Mouse (Mus musculus): ENCODE data around the gene Arf4. TPM values are rescaled to one million over a fixed set of nuclear protein-coding genes. Genes with fewer than 3 reads are reported as not detected.
"Not testable (repeated sequence)": the region's sequence is repeated elsewhere in the genome, so short reads cannot be mapped to it uniquely, and the experiment has no call there.

The Arf4 gene
- polyA plus RNA-seq, 1 experiment from 2014 or later: 501 TPM

DNA sequence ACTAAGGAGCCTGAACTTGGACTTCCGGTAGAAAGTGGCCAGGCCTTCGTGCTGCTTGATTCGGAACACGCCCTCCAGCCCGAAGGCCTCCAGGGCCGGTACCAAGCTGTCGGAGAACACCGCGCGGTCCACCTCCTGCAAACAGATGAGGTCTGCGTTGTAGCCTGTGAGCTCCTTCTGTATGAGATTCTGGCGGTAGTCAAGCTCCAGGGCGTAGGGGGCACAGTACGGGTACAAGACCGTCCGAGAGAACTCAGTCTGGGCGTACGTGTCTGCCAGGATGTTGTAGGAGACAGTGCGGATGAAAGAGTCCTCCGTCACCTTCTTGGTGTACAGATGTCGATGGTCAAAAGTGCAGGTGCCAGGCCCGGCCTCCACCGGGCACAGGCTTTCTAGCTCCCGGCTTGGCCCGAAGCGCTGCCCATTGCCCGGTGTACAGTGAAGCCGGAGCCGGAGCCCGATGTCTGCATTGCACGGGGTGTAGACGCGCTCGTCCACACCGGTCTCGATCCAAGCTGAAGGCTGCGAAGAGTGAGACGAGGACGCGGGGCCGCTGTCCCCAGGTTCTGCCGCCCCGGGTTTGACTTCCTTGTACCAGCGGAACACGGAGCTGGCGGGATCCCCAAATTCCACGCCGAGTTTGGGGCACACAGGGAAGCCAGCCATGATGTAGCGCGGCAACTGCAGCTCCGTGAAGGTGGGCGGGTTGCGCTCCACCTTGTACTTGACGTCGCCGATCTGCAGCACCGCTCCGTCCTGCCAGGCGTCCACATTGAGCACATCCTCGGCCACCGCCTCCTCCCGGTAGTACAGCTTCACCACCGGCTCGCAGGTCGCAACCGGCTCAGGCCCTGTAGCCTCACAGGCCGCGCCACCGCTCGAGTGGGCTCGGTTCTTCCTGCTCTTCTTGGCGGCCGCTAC is 30.8 kb downstream of the Arf4 start:
- Histone ChIP-seq H3K27ac (replicated peaks) (peak overlapping the region; percentile 96), H3K27me3 (replicated peaks; ENCODE audit: low read depth, poor library complexity, severe bottlenecking) (no peaks in the 10 kb centered on the region), H3K9me3 (no peaks in the 10 kb centered on the region), H3K36me3 (replicated peaks) (peaks cover 29% of the 10 kb centered on the region), H3K4me3 (peak overlapping the region; percentile 98), H3K4me1 (peaks cover 30% of the 10 kb centered on the region)
- WGBS: 1% methylated on average over 73 of the region's 73 CpGs
- peak; percentile 61 for DNase-seq (ENCODE audit: low spot score)

DNA sequence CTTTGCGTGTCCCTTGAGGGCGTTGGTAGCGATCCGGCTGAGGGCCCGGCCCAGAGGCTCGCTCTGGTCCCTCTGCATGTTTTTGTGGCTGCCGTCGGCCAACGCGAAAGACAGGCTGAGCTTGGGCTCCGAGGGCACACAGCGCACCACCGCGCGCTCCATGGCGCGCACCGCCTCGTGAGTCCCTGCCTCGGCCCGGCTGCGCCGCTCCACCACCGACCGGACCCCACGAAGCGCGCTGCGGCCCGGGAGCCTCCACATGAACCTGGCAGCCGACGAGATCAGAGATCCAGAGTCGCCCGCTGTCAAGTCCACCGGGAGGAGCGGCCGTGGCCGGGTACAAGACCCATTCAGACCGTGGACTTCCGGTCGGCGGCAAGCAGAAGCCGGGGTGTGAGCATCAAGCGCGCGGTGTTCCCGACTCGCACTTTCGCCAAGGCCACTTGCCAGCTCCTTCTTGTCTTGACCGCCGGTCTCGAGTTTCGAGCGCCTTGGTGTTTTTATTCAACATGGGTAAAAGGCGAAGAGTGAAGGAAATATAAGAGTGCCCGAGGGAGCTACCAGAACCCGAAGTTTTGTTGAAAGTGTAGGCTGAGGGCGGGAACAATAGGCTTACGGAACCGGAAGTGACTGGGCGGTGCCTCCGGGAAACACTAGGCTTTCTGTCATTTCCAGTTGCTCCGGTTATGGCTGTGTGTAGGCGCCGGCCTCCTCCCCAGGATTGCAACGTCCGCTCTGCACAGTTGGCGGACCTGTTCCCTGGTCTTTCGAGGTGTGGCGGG is 31.6 kb downstream of the Arf4 start, which contains the start of gene Pde12:
Gene Pde12, minus strand, starts transcription at position 592 of the 782 bp plus-strand sequence.
- Histone ChIP-seq H3K27ac (replicated peaks) (peak within 1 kb of the TSS; percentile 96), H3K27me3 (replicated peaks; ENCODE audit: low read depth, poor library complexity, severe bottlenecking) (no peaks in the 10 kb centered on the region), H3K36me3 (replicated peaks) (peaks cover 21% of the 10 kb centered on the region), H3K4me3 (peak within 1 kb of the TSS; percentile 98), H3K4me1 (peaks cover 30% of the 10 kb centered on the region), H3K9me3 (no peaks in the 10 kb centered on the region)
- DNase-seq (ENCODE audit: low spot score): peak; percentile 88
- WGBS: under 1% methylated on average over 70 of the region's 70 CpGs

DNA sequence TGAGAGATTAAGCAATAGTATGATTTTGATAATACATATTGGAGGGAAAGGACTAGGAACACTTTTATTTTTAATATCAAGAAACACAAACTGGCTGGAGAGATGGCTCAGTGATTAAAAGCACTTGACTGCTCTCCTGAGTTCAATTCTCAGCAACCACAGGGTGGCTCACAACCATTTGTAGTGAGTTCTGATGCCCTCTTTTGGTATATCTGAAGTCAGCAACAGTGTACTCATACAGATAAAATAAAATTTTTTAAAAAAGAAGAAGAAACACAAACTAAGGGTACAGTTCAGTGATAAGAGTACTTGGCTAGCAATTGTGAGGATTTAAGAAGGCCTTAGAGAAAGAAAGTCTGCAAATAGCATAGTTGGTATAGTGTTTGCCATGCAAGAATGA is 33.1 kb downstream of the Arf4 start:
- H3K9me3 ChIP-seq: no peaks in the 10 kb centered on the region
- DNase-seq (ENCODE audit: low spot score): no peak
- H3K36me3 ChIP-seq (replicated peaks): peaks cover 6% of the 10 kb centered on the region
- no peaks in the 10 kb centered on the region for H3K27me3 ChIP-seq (replicated peaks; ENCODE audit: low read depth, poor library complexity, severe bottlenecking)
- no peak overlapping the region for H3K27ac ChIP-seq (replicated peaks)
- peak overlapping the region; percentile 98 for H3K4me3 ChIP-seq
- H3K4me1 ChIP-seq: peaks cover 30% of the 10 kb centered on the region

DNA sequence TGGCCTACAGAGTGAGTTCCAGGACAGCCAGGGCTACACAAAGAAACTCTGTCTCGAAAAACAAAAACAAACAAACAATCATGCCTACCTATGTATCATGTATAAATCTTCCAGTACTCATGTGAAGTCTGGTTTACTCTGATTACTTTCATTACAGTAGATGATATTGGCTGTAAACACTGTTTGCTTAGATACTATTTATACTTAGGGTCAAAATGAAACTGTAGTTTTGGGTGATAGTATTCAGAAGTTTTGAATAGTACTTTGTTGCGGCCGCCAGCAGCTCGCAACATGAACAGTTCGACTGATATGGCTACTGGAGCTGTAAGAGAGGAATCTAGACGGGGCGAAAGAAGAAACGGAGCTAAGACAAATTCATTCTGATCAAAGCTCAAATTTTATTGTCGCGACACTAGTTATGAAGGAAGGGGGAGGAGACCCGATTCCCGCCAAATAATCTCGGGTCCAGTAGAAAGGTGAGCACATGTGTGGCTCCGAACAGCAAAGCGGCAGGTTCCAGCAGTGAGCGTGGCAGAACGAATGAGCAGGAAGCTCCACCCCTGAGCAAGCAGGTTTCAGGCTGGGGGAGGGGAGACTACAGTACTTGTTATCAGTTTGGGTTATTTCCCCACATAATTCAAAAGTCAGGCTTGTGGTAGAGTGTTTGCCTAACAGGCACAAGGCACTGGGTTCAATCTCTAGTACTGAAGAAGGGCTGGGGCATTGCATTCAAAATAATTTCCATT is 34.2 kb downstream of the Arf4 start:
- not testable (repeated sequence) for H3K27ac ChIP-seq (replicated peaks); H3K36me3 ChIP-seq (replicated peaks); H3K27me3 ChIP-seq (replicated peaks; ENCODE audit: low read depth, poor library complexity, severe bottlenecking); DNase-seq (ENCODE audit: low spot score); H3K9me3 ChIP-seq; H3K4me3 ChIP-seq
- H3K4me1 ChIP-seq: peaks cover 20% of the 10 kb centered on the region
- 69% methylated on average over 17 of the region's 17 CpGs for WGBS

DNA sequence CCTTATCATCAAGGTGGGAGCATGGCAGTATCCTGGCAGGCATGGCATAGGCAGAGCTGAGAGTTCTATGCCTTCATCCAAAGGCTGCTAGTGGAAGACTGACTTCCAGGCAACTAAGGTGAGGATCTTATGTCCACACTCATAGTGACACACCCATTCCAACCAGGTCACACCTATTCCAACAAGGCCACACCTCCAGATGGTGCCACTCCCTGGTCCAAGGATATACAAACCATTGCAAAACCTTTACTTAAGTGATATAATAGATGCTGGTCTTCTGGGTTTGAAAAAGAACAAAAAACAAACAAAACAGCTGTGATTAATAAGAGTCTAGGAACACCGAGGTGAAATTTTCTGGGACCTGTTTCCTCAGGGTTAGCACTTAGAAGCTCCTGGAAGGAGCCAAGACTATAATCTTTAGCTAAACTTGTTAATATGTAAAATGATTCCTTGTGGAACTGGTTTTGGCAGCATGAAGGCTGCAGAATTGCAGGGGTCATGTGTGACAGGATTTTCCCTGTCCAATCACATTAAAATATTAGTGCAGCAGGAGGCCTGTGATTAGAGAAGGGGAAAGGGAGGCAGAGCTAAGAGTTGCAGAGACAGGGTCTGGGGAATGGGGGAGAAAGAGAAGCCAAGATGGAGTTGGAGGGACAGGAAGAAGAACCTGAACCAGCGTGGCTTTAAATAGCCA is 36.7 kb downstream of the Arf4 start:
- H3K36me3 ChIP-seq (replicated peaks); H3K9me3 ChIP-seq; H3K27me3 ChIP-seq (replicated peaks; ENCODE audit: low read depth, poor library complexity, severe bottlenecking); H3K27ac ChIP-seq (replicated peaks); H3K4me3 ChIP-seq; H3K4me1 ChIP-seq; DNase-seq (ENCODE audit: low spot score): not testable (repeated sequence)
- WGBS: 81% methylated on average over 2 of the region's 2 CpGs

DNA sequence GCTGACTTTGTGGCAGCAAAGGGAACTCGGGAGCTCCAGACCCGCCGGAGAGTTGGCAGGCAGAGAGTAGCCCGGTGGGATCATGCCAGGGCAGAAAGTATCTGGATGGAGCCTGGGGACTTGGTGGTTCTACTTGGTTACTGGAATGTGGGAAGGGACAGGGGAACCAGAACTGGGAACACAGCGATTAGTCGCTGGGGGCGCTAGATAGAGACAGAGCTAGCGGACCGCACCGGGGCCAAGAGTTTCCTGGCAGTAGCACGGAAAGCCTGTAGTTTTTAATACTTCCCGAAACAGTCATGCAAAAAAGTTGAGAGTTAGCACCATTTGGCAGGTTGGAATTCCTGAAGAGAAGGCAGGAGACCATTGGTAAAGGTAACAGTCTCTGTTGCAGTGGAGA is 37.5 kb downstream of the Arf4 start:
- H3K27ac ChIP-seq (replicated peaks): no peak overlapping the region
- no peaks in the 10 kb centered on the region for H3K36me3 ChIP-seq (replicated peaks)
- peaks cover 2% of the 10 kb centered on the region for H3K4me1 ChIP-seq
- H3K9me3 ChIP-seq: no peaks in the 10 kb centered on the region
- DNase-seq (ENCODE audit: low spot score): peak; percentile 27
- no peaks in the 10 kb centered on the region for H3K27me3 ChIP-seq (replicated peaks; ENCODE audit: low read depth, poor library complexity, severe bottlenecking)
- H3K4me3 ChIP-seq: no peak overlapping the region
- 22% methylated on average over 12 of the region's 12 CpGs for WGBS

DNA sequence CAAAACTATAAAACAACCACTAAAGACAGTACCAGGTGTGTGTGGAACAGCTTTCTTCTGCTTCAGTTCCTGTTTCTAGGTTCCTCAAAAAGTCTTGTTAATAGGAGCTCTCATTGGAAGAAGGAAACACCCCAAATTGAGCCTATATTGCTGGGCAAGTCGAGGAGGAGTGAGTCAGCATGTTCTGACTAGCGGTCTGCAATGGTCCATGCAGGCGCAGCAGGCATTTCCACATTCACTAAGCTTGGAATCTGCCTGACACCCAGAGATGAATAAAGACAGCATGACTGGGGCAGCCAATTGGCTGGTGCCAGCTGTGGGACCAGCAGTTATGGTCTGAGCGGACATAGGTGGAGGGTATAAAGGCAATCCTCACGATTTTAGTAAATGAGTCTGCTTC is 37.9 kb downstream of the Arf4 start:
- Histone ChIP-seq H3K4me3 (no peak overlapping the region), H3K4me1 (no peaks in the 10 kb centered on the region), H3K36me3 (replicated peaks) (no peaks in the 10 kb centered on the region), H3K9me3 (no peaks in the 10 kb centered on the region), H3K27me3 (replicated peaks; ENCODE audit: low read depth, poor library complexity, severe bottlenecking) (no peaks in the 10 kb centered on the region), H3K27ac (replicated peaks) (no peak overlapping the region)
- 75% methylated on average over 5 of the region's 5 CpGs for WGBS
- no peak for DNase-seq (ENCODE audit: low spot score)

DNA sequence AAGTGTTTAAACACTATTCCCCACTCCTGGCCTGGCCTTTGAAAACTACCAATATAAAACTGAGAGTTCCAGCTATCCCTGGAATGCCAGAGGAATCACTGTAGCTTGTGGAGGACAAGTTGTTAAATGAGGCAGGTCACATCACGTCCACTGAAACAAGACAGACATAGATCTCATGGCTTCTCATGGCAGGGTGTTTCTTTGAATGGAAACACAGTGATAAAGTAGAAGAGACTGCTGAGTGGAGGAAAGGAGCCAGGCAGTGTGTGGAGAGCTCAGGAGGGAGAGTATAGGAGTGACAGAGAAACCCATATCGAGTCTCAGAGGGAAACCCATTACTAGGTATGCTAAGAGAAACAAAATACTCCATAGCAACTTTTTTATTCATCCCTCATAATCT is 52.9 kb downstream of the Arf4 start:
- WGBS: 69% methylated on average over 2 of the region's 2 CpGs
- Histone ChIP-seq H3K27ac (replicated peaks) (no peak overlapping the region), H3K4me3 (no peak overlapping the region), H3K9me3 (0 out of 2 replicates have a peak, but pooled peaks cover 5% of the 10 kb centered on the region), H3K36me3 (replicated peaks) (no peaks in the 10 kb centered on the region), H3K4me1 (no peaks in the 10 kb centered on the region), H3K27me3 (replicated peaks; ENCODE audit: low read depth, poor library complexity, severe bottlenecking) (no peaks in the 10 kb centered on the region)
- no peak for DNase-seq (ENCODE audit: low spot score)

DNA sequence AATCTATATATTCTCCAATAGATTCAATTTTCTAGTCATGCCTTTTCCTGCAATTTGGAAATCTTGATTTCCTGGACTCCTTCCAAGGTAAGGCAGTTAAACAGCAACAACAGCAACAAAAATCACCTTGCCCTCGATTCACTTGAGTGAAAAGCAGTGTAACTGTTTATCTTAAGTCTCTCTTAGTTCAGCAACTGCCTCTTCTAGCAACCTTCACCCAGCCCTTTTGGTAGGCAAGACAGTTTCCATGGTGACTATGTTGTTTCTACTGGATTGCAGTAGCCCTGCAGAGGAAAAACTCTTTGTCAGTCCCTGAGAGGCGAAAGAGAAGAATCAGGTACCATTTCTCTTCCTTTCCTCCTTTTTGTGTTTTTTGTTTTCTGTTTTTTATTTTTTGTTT is 53.5 kb downstream of the Arf4 start:
- Histone ChIP-seq H3K27me3 (replicated peaks; ENCODE audit: low read depth, poor library complexity, severe bottlenecking) (no peaks in the 10 kb centered on the region), H3K36me3 (replicated peaks) (no peaks in the 10 kb centered on the region), H3K9me3 (0 out of 2 replicates have a peak, but pooled peaks cover 5% of the 10 kb centered on the region), H3K4me3 (no peak overlapping the region), H3K27ac (replicated peaks) (no peak overlapping the region), H3K4me1 (no peaks in the 10 kb centered on the region)
- DNase-seq (ENCODE audit: low spot score): no peak
- WGBS: 73% methylated on average over 2 of the region's 2 CpGs

DNA sequence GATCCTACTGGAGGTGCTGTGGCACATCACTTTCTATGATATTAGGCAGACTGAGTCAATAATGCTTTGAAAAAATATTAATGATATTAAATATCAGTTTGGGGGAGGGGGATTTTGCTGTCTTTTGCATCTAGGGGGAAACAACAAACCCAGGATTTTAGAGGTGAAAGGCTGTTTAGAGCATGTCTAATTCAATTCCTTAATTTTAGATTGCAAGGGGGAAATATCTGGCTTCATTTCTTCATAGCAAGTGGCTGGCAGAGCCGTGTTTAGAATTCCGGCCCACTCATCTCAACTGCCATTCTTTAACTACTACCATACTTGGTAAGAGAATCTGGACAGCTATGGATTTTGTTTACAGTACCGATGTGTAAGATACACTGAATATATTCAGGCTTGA is 55.1 kb downstream of the Arf4 start, which contains the start of gene Dnah12:
Gene Dnah12, plus strand, starts transcription at position 301 of the 400 bp plus-strand sequence.
- no peaks in the 10 kb centered on the region for H3K27me3 ChIP-seq (replicated peaks; ENCODE audit: low read depth, poor library complexity, severe bottlenecking)
- 93% methylated on average over 3 of the region's 3 CpGs for WGBS
- H3K4me1 ChIP-seq: no peaks in the 10 kb centered on the region
- H3K27ac ChIP-seq (replicated peaks): no peak within 1 kb of the TSS
- no peak for DNase-seq (ENCODE audit: low spot score)
- H3K4me3 ChIP-seq: no peak within 1 kb of the TSS
- 0 out of 2 replicates have a peak, but pooled peaks cover 2% of the 10 kb centered on the region for H3K9me3 ChIP-seq
- H3K36me3 ChIP-seq (replicated peaks): no peaks in the 10 kb centered on the region

DNA sequence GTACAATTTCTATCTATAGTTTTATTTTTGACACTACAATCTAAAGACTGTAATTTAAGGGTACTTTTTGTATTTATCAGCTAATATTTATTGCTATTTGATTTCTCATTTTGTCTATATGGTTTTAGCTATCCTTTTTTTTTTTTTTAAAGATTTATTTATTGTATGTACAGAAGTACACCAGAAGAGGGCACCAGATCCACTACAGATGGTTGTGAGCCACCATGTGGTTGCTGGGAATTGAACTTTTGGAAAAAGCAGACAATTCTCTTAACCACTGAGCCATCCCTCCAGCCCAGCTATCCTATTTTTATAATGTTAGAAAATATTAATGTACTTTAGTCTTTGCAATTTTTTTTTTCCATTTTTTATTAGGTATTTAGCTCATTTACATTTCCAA is 60.0 kb downstream of the Arf4 start:
- no peak for DNase-seq (ENCODE audit: low spot score)
- Histone ChIP-seq H3K4me1 (no peaks in the 10 kb centered on the region), H3K27ac (replicated peaks) (no peak overlapping the region), H3K9me3 (no peaks in the 10 kb centered on the region), H3K27me3 (replicated peaks; ENCODE audit: low read depth, poor library complexity, severe bottlenecking) (no peaks in the 10 kb centered on the region), H3K4me3 (no peak overlapping the region), H3K36me3 (replicated peaks) (no peaks in the 10 kb centered on the region)

DNA sequence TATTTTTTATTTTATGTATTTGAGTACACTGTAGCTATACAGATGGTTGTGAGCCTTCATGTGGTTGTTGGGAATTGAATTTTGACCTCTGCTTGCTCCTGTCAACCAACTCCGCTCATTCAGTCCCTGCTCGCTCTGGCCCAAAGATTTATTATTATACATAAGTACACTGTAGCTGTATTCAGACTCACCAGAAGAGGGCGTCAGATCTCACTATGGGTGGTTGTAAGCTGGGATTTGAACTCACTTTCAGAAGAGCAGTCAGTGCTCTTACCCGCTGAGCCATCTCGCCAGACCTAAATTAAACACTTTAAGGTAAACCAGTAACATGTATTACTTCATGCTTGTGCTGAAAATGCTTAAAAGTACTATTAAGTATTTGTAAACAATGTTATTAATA is 67.4 kb downstream of the Arf4 start:
- not testable (repeated sequence) for H3K9me3 ChIP-seq; H3K27me3 ChIP-seq (replicated peaks; ENCODE audit: low read depth, poor library complexity, severe bottlenecking); H3K27ac ChIP-seq (replicated peaks); H3K36me3 ChIP-seq (replicated peaks); H3K4me1 ChIP-seq; H3K4me3 ChIP-seq; DNase-seq (ENCODE audit: low spot score)
- 84% methylated on average over 5 of the region's 5 CpGs for WGBS
